Mouse (Mus musculus) neural tube, embryonic 14.5 days (tissue): ENCODE measurements around the gene Gm49391. TPM values are rescaled to one million over a fixed set of nuclear protein-coding genes. Genes with fewer than 3 reads are reported as not detected.
"Not testable (repeated sequence)": the region's sequence is repeated elsewhere in the genome, so short reads cannot be mapped to it uniquely, and the experiment has no call there.

Source experiments
- ATAC-seq: fragments of 200-750 bp; cut with Nextera tagmentation; 2 replicates; pipeline ENCODE4 v1.8.0; 2017; ENCODE audit warnings: low read depth, mild to moderate bottlenecking, moderate TSS enrichment, moderate library complexity
- H3K27ac ChIP-seq: fragments of 300-500 bp; sonication (generic); 2 replicates; pipeline ENCODE4 v1.5.1; 2014; ENCODE audit warnings: low read depth, mild to moderate bottlenecking, control low read depth, low read length, moderate library complexity, mixed read lengths
- H3K27me3 ChIP-seq: fragments of 300-500 bp; sonication (generic); 2 replicates; pipeline ENCODE4 v1.6.1; 2014; ENCODE audit warnings: low read length; ENCODE audit not compliant: control insufficient read depth, insufficient read depth
- H3K36me3 ChIP-seq: fragments of 300-500 bp; sonication (generic); 2 replicates; pipeline ENCODE4 v1.6.1; 2014; ENCODE audit warnings: low read length, mixed read lengths; ENCODE audit not compliant: control insufficient read depth, insufficient read depth
- H3K4me1 ChIP-seq: fragments of 300-500 bp; sonication (generic); 2 replicates; pipeline ENCODE4 v1.6.1; 2014; ENCODE audit warnings: low read length; ENCODE audit not compliant: control insufficient read depth, insufficient read depth
- H3K4me2 ChIP-seq: fragments of 300-500 bp; sonication (generic); 2 replicates; pipeline ENCODE4 v1.6.1; 2014; ENCODE audit warnings: mild to moderate bottlenecking, low read depth, low read length, control low read depth
- H3K4me3 ChIP-seq: fragments of 300-500 bp; sonication (generic); 2 replicates; pipeline ENCODE4 v1.5.1; 2014; ENCODE audit warnings: low read depth, low read length, control low read depth, mixed read lengths
- H3K9ac ChIP-seq: fragments of 300-500 bp; sonication (generic); replicated peaks from 2 replicates; pipeline ENCODE4 v1.6.1; 2014; ENCODE audit warnings: low read depth, mild to moderate bottlenecking, control low read depth, low read length, mixed read lengths
- H3K9me3 ChIP-seq: fragments of 300-500 bp; sonication (generic); 2 replicates; pipeline ENCODE4 v1.6.1; 2016; ENCODE audit warnings: low read length; ENCODE audit not compliant: control insufficient read depth
- WGBS: fragments of 180-500 bp; shearing (Covaris S2); extraction: QIAGEN DNeasy Blood & Tissue Kit; methylation state at CpG from one replicate; pipeline ENCODE4 v1.1.7; 2014; 5-methylcytosine and 5-hydroxymethylcytosine counted together
- polyA plus RNA-seq: library from polyadenylated mRNA; unstranded; fragments of >200 nt; fragmentation: Nextera tagmentation; extraction: Ambion mirVana; gene quantifications from 2 replicates; pipeline ENCODE4 v1.2.1, GENCODE M21; 2014

Gm49391 gene
- 0.31 and 2.1 TPM in 2 replicates for polyA plus RNA-seq

GRCm38 (mm10) chr13:60936500-60936901, at the start of gene Gm49391, which contains the start of gene Ctla2a:
TSS of gene Gm49391 (minus strand) at chr13:60936571.
TSS of gene Ctla2a (minus strand) at chr13:60936625.
- 66% methylated on average over 5 of the region's 5 CpGs for WGBS
- no peaks in the 10 kb centered on the region for H3K9me3 ChIP-seq
- ATAC-seq = no peak
- no peaks in the 10 kb centered on the region for H3K27me3 ChIP-seq
- no peak within 1 kb of the TSS for H3K27ac ChIP-seq
- H3K36me3 ChIP-seq = no peaks in the 10 kb centered on the region
- H3K4me2 ChIP-seq = no peak within 1 kb of the TSS
- no peak within 1 kb of the TSS for H3K9ac ChIP-seq
- H3K4me1 ChIP-seq = no peaks in the 10 kb centered on the region
- H3K4me3 ChIP-seq = no peak within 1 kb of the TSS

- 71% methylated on average over 4 of the region's 4 CpGs for WGBS
- H3K4me1 ChIP-seq, H3K27ac ChIP-seq, H3K4me3 ChIP-seq, H3K36me3 ChIP-seq, H3K27me3 ChIP-seq, H3K9me3 ChIP-seq, H3K9ac ChIP-seq, H3K4me2 ChIP-seq, ATAC-seq: not testable (repeated sequence)
These were observed 35.9 kb upstream of the Gm49391 start for GRCm38 (mm10) chr13:60972319-60972718.

GRCm38 (mm10) chr13:60963985-60964384, 27.6 kb upstream of the Gm49391 start:
- not testable (repeated sequence) for H3K27me3 ChIP-seq, H3K4me1 ChIP-seq, H3K9me3 ChIP-seq, H3K9ac ChIP-seq, H3K4me2 ChIP-seq, H3K27ac ChIP-seq, H3K4me3 ChIP-seq, ATAC-seq, H3K36me3 ChIP-seq
- 33% methylated on average over 5 of the region's 5 CpGs for whole genome bisulfite sequencing

DNA sequence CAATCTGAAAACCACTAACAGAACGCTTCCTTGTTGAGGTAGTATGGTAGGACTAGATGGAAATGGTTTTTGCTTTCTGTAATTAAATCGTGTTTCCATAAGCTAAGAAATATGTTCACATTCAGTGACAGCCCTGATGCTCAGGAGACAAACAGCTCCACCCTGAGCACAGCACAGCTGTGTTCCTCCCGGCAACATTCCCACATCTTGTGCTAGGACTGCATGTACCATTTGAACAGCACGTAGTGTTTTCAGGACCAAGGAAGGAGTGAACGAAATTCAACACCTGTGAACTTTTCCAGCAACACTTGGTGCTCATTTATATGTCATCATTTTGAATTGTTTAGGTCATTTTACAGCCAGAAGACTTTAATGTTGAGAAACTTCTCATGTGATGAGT, 25.3 kb upstream of the Gm49391 start:
- Histone ChIP-seq H3K36me3 (no peaks in the 10 kb centered on the region), H3K4me3 (no peak overlapping the region), H3K27ac (no peak overlapping the region), H3K4me1 (no peaks in the 10 kb centered on the region), H3K9me3 (0 out of 2 replicates have a peak, but pooled peaks cover 4% of the 10 kb centered on the region), H3K27me3 (no peaks in the 10 kb centered on the region), H3K9ac (no peak overlapping the region), H3K4me2 (no peak overlapping the region)
- ATAC-seq = no peak
- 71% methylated on average over 5 of the region's 5 CpGs for WGBS

- H3K9ac ChIP-seq, H3K9me3 ChIP-seq, H3K4me3 ChIP-seq, H3K27me3 ChIP-seq, ATAC-seq, H3K4me2 ChIP-seq, H3K36me3 ChIP-seq, H3K27ac ChIP-seq, H3K4me1 ChIP-seq: not testable (repeated sequence)
- 82% methylated on average over 3 of the region's 3 CpGs for WGBS
These were observed 5.5 kb upstream of the Gm49391 start, which contains the start of gene Tpbpa for GRCm38 (mm10) chr13:60941884-60942283. TSS of gene Tpbpa (minus strand) at chr13:60941984.

GRCm38 (mm10) chr13:60935490-60935889, 881 bp downstream of the Gm49391 start, which contains the start of gene Gm49393:
TSS of gene Gm49393 (minus strand) at chr13:60935590.
- not testable (repeated sequence) for H3K9me3 ChIP-seq, H3K4me3 ChIP-seq, H3K27me3 ChIP-seq, ATAC-seq, H3K4me2 ChIP-seq, H3K9ac ChIP-seq, H3K36me3 ChIP-seq, H3K27ac ChIP-seq, H3K4me1 ChIP-seq
- 77% methylated on average over 2 of the region's 2 CpGs for WGBS

GRCm38 (mm10) chr13:60904780-60905179, 31.6 kb downstream of the Gm49391 start, which contains the start of gene Tpbpb:
TSS of gene Tpbpb (minus strand) at chr13:60904880.
- not testable (repeated sequence) for H3K4me3 ChIP-seq, H3K4me1 ChIP-seq, H3K27me3 ChIP-seq, H3K27ac ChIP-seq, H3K9me3 ChIP-seq, H3K36me3 ChIP-seq, H3K4me2 ChIP-seq, H3K9ac ChIP-seq, ATAC-seq
- 93% methylated on average over 2 of the region's 2 CpGs for WGBS

GRCm38 (mm10) chr13:60897328-60897727, 39.0 kb downstream of the Gm49391 start, which contains the start of gene Ctla2b:
TSS of gene Ctla2b (minus strand) at chr13:60897447.
- H3K27me3 ChIP-seq = no peaks in the 10 kb centered on the region
- H3K9ac ChIP-seq = no peak within 1 kb of the TSS
- no peaks in the 10 kb centered on the region for H3K9me3 ChIP-seq
- H3K27ac ChIP-seq = no peak within 1 kb of the TSS
- no peaks in the 10 kb centered on the region for H3K36me3 ChIP-seq
- no peak within 1 kb of the TSS for H3K4me3 ChIP-seq
- no peak within 1 kb of the TSS for H3K4me2 ChIP-seq
- ATAC-seq = no peak
- WGBS = 86% methylated on average over 3 of the region's 3 CpGs
- H3K4me1 ChIP-seq = no peaks in the 10 kb centered on the region

- 100% methylated on average over 6 of the region's 8 CpGs for WGBS
- not testable (repeated sequence) for H3K4me1 ChIP-seq, ATAC-seq
These were observed 39.6 kb downstream of the Gm49391 start, which contains the start of gene Gm49392 for GRCm38 (mm10) chr13:60896794-60897193. TSS of gene Gm49392 (minus strand) at chr13:60896894.

More at GRCm38 (mm10) chr13:60896794-60897193, 39.6 kb downstream of the Gm49391 start, which contains the start of gene Gm49392:
- not testable (repeated sequence) for H3K9ac ChIP-seq, H3K4me2 ChIP-seq, H3K27me3 ChIP-seq, H3K9me3 ChIP-seq, H3K27ac ChIP-seq, H3K4me3 ChIP-seq, H3K36me3 ChIP-seq
